Mouse (Mus musculus) small intestine, adult 2 months (tissue): Measurements from ENCODE around the gene Ess2. TPM values are rescaled to one million over a fixed set of nuclear protein-coding genes. Genes with fewer than 3 reads are reported as not detected.

Source experiments
- H3K27ac ChIP-seq: fragments of 200-500 bp; 2 replicates; pipeline ENCODE4 v1.5.1; 2012; ENCODE audit warnings: low read depth, low read length, control low read depth, inconsistent platforms; ENCODE audit not compliant: insufficient read depth
- H3K27me3 ChIP-seq: fragments of 200-500 bp; 2 replicates; pipeline ENCODE4 v1.6.1; 2012; ENCODE audit warnings: mild to moderate bottlenecking, moderate library complexity, low read length, inconsistent platforms; ENCODE audit not compliant: control insufficient read depth, insufficient read depth
- H3K36me3 ChIP-seq: fragments of 200-500 bp; 2 replicates; pipeline ENCODE4 v1.6.1; 2012; ENCODE audit warnings: mild to moderate bottlenecking, low read length, control low read depth, inconsistent platforms; ENCODE audit not compliant: control insufficient read depth, insufficient read depth
- H3K4me1 ChIP-seq: fragments of 200-500 bp; 2 replicates; pipeline ENCODE4 v1.6.1; 2012; ENCODE audit warnings: low read length, inconsistent platforms, mixed read lengths; ENCODE audit not compliant: control insufficient read depth, insufficient read depth, insufficient read length
- H3K4me3 ChIP-seq: fragments of 200-500 bp; 2 replicates; pipeline ENCODE4 v1.5.1; 2012; ENCODE audit warnings: low read depth, mild to moderate bottlenecking, control low read depth, inconsistent platforms, low read length, moderate library complexity
- CTCF ChIP-seq: fragments of 200-500 bp; IDR thresholded peaks from 2 replicates; pipeline ENCODE4 v1.5.1; 2012; ENCODE audit warnings: low read depth, mild to moderate bottlenecking, control low read depth, inconsistent platforms, low read length, moderate library complexity, mixed read lengths; ENCODE audit not compliant: insufficient replicate concordance, insufficient read length; ENCODE audit errors: extremely low read depth
- POLR2A ChIP-seq: fragments of 200-500 bp; IDR thresholded peaks from 2 replicates; pipeline ENCODE4 v1.6.1; 2012; ENCODE audit warnings: low read depth, mild to moderate bottlenecking, control low read depth, inconsistent platforms, low read length, moderate library complexity
- WGBS: fragments of 180-500 bp; shearing (Covaris S2); methylation state at CpG from one replicate; pipeline ENCODE4 v1.1.7; 2018; 5-methylcytosine and 5-hydroxymethylcytosine counted together
- polyA plus RNA-seq: library from polyadenylated mRNA; depleted of rRNA; stranded (reverse); fragments of >200 nt; gene quantifications from 2 replicates; pipeline ENCODE4 v1.2.3, GENCODE M21; 2012; rRNA removed

The Ess2 gene
- polyA plus RNA-seq, 1 experiment, result 15.8 TPM

DNA sequence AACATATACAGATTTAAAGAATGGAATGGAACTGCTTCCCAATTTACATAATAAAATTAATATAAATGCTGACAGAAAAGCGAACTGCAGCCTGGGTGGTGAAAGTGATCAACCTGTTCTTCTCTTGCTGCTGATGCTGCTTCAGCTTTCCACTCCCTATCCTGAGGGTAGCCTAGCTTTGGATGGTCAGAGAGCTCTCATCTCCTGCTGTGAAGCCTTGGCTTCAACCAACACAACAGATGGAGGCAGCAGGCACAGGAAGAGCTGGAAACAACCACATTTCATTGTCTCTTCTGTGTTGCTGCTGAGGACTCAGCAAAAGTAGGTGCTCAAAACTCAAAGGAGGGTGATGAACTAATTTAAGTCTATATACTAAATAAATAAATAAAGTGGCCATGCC is 59.3 kb downstream of the Ess2 start:
- Histone ChIP-seq H3K4me3 (no peak overlapping the region), H3K36me3 (peaks cover 59% of the 10 kb centered on the region), H3K27me3 (no peaks in the 10 kb centered on the region), H3K4me1 (peaks cover 3% of the 10 kb centered on the region; the same call in 1 of the 2 replicates), H3K27ac (no peak overlapping the region)
- TF ChIP-seq POLR2A (no peak), CTCF (no peak)
- WGBS, result 93% methylated on average over 1 of the region's 1 CpGs

GRCm38 (mm10) chr16:17851331-17851730 is 59.8 kb downstream of the Ess2 start:
- Histone ChIP-seq H3K27ac (no peak overlapping the region), H3K4me1 (peaks cover 3% of the 10 kb centered on the region; the same call in 1 of the 2 replicates), H3K36me3 (peaks cover 57% of the 10 kb centered on the region), H3K4me3 (no peak overlapping the region), H3K27me3 (no peaks in the 10 kb centered on the region)
- WGBS, result 96% methylated on average over 5 of the region's 5 CpGs
- TF ChIP-seq POLR2A (no peak), CTCF (no peak)

Other genes with a start within 250 kb of the Ess2 start
- 101 and 194 TPM in 2 replicates for gene Med15, start 178.5 kb downstream of the Ess2 start, polyA plus RNA-seq
- 34.8 and 60.9 TPM in 2 replicates for gene Klhl22, start 151.7 kb downstream of the Ess2 start, polyA plus RNA-seq
- gene Scarf2, start 114.1 kb downstream of the Ess2 start, polyA plus RNA-seq, result 27.7 and 33.2 TPM in 2 replicates
- not detected in 2 replicates for gene B830017H08Rik, start 78.2 kb downstream of the Ess2 start, polyA plus RNA-seq
- gene Car15, start 73.0 kb downstream of the Ess2 start, polyA plus RNA-seq, result 4.1 and 13.0 TPM in 2 replicates
- gene Gm20518, start 19.7 kb downstream of the Ess2 start, polyA plus RNA-seq, result 0.85 and 1.9 TPM in 2 replicates
- 0.08 TPM in 1 of 2 replicates, not detected in the other for gene Tssk1, start 17.1 kb downstream of the Ess2 start, polyA plus RNA-seq
- gene Dgcr2, start 12.8 kb downstream of the Ess2 start, polyA plus RNA-seq, result 82.2 and 152 TPM in 2 replicates
- gene Tssk2, start 12.7 kb downstream of the Ess2 start, polyA plus RNA-seq, result not detected in 2 replicates
- gene Gsc2, start 3.7 kb upstream of the Ess2 start, polyA plus RNA-seq, result 0.36 TPM in 1 of 2 replicates, not detected in the other
- gene Slc25a1, start 16.9 kb upstream of the Ess2 start, polyA plus RNA-seq, result 204 and 328 TPM in 2 replicates
- not detected in 2 replicates for gene Vpreb2, start 69.1 kb upstream of the Ess2 start, polyA plus RNA-seq
- 50.0 and 147 TPM in 2 replicates for gene Dgcr6, start 141.5 kb upstream of the Ess2 start, polyA plus RNA-seq
- gene Prodh, start 178.9 kb upstream of the Ess2 start, polyA plus RNA-seq, result 26.1 and 89.7 TPM in 2 replicates
- 8.4 and 21.9 TPM in 2 replicates for gene Rtn4r, start 216.3 kb upstream of the Ess2 start, polyA plus RNA-seq